Mouse (Mus musculus) spleen, adult 2 months (tissue): ENCODE results near the gene Gm45711.

Source experiments
- CTCF ChIP-seq: fragments of 200-500 bp; IDR thresholded peaks from 2 replicates; pipeline ENCODE4 v1.5.1; 2011; ENCODE audit warnings: mild to moderate bottlenecking, inconsistent platforms; ENCODE audit not compliant: insufficient read depth, insufficient read length, insufficient replicate concordance; ENCODE audit errors: extremely low read depth
- POLR2A ChIP-seq: fragments of 200-500 bp; IDR thresholded peaks from 2 replicates; pipeline ENCODE4 v1.6.1; 2011; ENCODE audit warnings: low read depth, low read length, inconsistent platforms

- TF ChIP-seq CTCF (no peak), POLR2A (no peak)
Measured at GRCm38 (mm10) chr8:104350047-104350446, 40.2 kb upstream of the Gm45711 start.
